Mouse (Mus musculus): ENCODE results near the gene Eomes. TPM values are rescaled to one million over a fixed set of nuclear protein-coding genes. Genes with fewer than 3 reads are reported as not detected.

Eomes gene
- polyA plus RNA-seq, 1 experiment, result 0.36 TPM

DNA sequence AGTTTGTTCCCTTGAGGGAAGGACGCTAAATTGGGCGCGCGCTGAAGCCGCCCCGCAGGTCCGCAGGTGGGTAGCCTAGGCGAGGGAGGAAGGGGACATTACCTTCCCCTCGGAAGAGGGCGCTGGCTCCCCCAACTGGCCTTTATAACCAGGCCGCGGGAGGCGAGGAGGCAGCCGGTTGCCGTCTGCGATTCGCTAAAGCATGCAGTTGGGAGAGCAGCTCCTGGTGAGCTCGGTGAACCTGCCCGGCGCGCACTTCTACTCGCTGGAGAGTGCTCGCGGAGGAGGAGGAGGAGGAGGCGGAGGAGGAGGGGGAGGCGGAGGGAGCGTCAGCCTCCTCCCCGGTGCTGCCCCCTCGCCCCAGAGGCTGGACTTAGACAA lies 436 bp downstream of the Eomes start:
- Histone ChIP-seq H3K27me3 (replicated peaks; ENCODE audit: control insufficient read depth, insufficient read depth, low read length) (0 out of 2 replicates have a peak, but pooled peaks cover 4% of the 10 kb centered on the region), H3K4me1 (ENCODE audit: control insufficient read depth, insufficient read depth, low read length) (no peaks in the 10 kb centered on the region), H3K36me3 (ENCODE audit: control insufficient read depth, insufficient read depth, low read length) (no peaks in the 10 kb centered on the region), H3K4me3 (ENCODE audit: insufficient read depth, low read depth, low read length) (peak overlapping the region; percentile 37), H3K27ac (ENCODE audit: insufficient read depth, low read depth, low read length) (no peak overlapping the region)
- 1% methylated on average over 18 of the region's 29 CpGs for WGBS
- TF ChIP-seq POLR2A (IDR thresholded peaks at IDR 0.05; ENCODE audit: low read depth, low read length) (no peak), CTCF (conservative IDR thresholded peaks at IDR 0.05; ENCODE audit: insufficient read depth, insufficient read length, low read depth, low read length) (no peak)
- peak; percentile 39 for DNase-seq

DNA sequence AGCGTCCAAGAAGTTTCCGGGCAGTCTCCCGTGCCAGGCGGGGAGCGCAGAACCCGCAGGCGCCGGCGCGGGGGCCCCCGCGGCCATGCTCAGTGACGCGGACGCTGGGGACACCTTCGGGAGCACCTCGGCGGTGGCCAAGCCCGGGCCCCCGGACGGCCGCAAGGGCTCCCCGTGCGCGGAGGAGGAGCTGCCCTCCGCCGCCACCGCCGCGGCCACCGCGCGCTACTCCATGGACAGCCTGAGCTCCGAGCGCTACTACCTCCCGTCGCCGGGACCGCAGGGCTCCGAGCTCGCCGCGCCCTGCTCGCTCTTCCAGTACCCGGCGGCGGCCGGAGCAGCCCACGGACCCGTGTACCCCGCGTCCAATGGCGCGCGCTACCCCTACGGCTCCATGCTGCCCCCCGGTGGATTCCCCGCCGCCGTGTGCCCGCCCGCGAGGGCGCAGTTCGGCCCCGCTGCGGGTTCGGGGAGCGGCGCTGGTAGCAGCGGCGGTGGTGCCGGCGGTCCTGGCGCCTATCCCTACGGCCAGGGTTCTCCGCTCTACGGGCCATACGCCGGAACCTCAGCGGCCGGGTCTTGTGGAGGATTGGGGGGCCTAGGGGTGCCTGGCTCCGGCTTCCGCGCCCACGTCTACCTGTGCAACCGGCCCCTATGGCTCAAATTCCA lies 961 bp downstream of the Eomes start:
- Histone ChIP-seq H3K36me3 (ENCODE audit: control insufficient read depth, insufficient read depth, low read length) (no peaks in the 10 kb centered on the region), H3K4me1 (ENCODE audit: control insufficient read depth, insufficient read depth, low read length) (no peaks in the 10 kb centered on the region), H3K4me3 (ENCODE audit: insufficient read depth, low read depth, low read length) (peak overlapping the region; percentile 37), H3K27ac (ENCODE audit: insufficient read depth, low read depth, low read length) (no peak overlapping the region), H3K27me3 (replicated peaks; ENCODE audit: control insufficient read depth, insufficient read depth, low read length) (0 out of 2 replicates have a peak, but pooled peaks cover 4% of the 10 kb centered on the region)
- TF ChIP-seq CTCF (conservative IDR thresholded peaks at IDR 0.05; ENCODE audit: insufficient read depth, insufficient read length, low read depth, low read length) (no peak), POLR2A (IDR thresholded peaks at IDR 0.05; ENCODE audit: low read depth, low read length) (no peak)
- WGBS, result 1% methylated on average over 87 of the region's 87 CpGs
- DNase-seq, result peak; percentile 29

- TF ChIP-seq POLR2A (IDR thresholded peaks at IDR 0.05; ENCODE audit: low read depth, low read length) (no peak), CTCF (conservative IDR thresholded peaks at IDR 0.05; ENCODE audit: insufficient read depth, insufficient read length, low read depth, low read length) (no peak)
- DNase-seq, result no peak
- Histone ChIP-seq H3K27ac (ENCODE audit: insufficient read depth, low read depth, low read length) (no peak overlapping the region), H3K4me3 (ENCODE audit: insufficient read depth, low read depth, low read length) (no peak overlapping the region), H3K4me1 (ENCODE audit: control insufficient read depth, insufficient read depth, low read length) (no peaks in the 10 kb centered on the region), H3K36me3 (ENCODE audit: control insufficient read depth, insufficient read depth, low read length) (no peaks in the 10 kb centered on the region), H3K27me3 (replicated peaks; ENCODE audit: control insufficient read depth, insufficient read depth, low read length) (0 out of 2 replicates have a peak, but pooled peaks cover 2% of the 10 kb centered on the region)
- 37% methylated on average over 23 of the region's 23 CpGs for WGBS
Measured at GRCm38 (mm10) chr9:118479508-118480291, 1.7 kb downstream of the Eomes start.

GRCm38 (mm10) chr9:118480292-118480690 lies 2.3 kb downstream of the Eomes start:
- Histone ChIP-seq H3K4me3 (ENCODE audit: insufficient read depth, low read depth, low read length) (no peak overlapping the region), H3K4me1 (ENCODE audit: control insufficient read depth, insufficient read depth, low read length) (no peaks in the 10 kb centered on the region), H3K27me3 (replicated peaks; ENCODE audit: control insufficient read depth, insufficient read depth, low read length) (0 out of 2 replicates have a peak, but pooled peaks cover 2% of the 10 kb centered on the region), H3K27ac (ENCODE audit: insufficient read depth, low read depth, low read length) (no peak overlapping the region), H3K36me3 (ENCODE audit: control insufficient read depth, insufficient read depth, low read length) (no peaks in the 10 kb centered on the region)
- no peak for DNase-seq
- TF ChIP-seq POLR2A (IDR thresholded peaks at IDR 0.05; ENCODE audit: low read depth, low read length), result no peak
- TF ChIP-seq CTCF (conservative IDR thresholded peaks at IDR 0.05; ENCODE audit: insufficient read depth, insufficient read length, low read depth, low read length), result no peak
- 31% methylated on average over 14 of the region's 14 CpGs for WGBS

- H3K36me3 ChIP-seq (ENCODE audit: control insufficient read depth, insufficient read depth, low read length), result no peaks in the 10 kb centered on the region
- H3K27me3 ChIP-seq (replicated peaks; ENCODE audit: control insufficient read depth, insufficient read depth, low read length), result peaks cover 2% of the 10 kb centered on the region; the same call in 1 of the 2 replicates
- TF ChIP-seq CTCF (conservative IDR thresholded peaks at IDR 0.05; ENCODE audit: insufficient read depth, insufficient read length, low read depth, low read length) (no peak), POLR2A (IDR thresholded peaks at IDR 0.05; ENCODE audit: low read depth, low read length) (no peak)
- H3K4me3 ChIP-seq (ENCODE audit: insufficient read depth, low read depth, low read length), result no peak overlapping the region
- no peaks in the 10 kb centered on the region for H3K4me1 ChIP-seq (ENCODE audit: control insufficient read depth, insufficient read depth, low read length)
- no peak overlapping the region for H3K27ac ChIP-seq (ENCODE audit: insufficient read depth, low read depth, low read length)
- WGBS, result 84% methylated on average over 10 of the region's 10 CpGs
- DNase-seq, result no peak
Measured at GRCm38 (mm10) chr9:118482210-118482609, 4.2 kb downstream of the Eomes start.

DNA sequence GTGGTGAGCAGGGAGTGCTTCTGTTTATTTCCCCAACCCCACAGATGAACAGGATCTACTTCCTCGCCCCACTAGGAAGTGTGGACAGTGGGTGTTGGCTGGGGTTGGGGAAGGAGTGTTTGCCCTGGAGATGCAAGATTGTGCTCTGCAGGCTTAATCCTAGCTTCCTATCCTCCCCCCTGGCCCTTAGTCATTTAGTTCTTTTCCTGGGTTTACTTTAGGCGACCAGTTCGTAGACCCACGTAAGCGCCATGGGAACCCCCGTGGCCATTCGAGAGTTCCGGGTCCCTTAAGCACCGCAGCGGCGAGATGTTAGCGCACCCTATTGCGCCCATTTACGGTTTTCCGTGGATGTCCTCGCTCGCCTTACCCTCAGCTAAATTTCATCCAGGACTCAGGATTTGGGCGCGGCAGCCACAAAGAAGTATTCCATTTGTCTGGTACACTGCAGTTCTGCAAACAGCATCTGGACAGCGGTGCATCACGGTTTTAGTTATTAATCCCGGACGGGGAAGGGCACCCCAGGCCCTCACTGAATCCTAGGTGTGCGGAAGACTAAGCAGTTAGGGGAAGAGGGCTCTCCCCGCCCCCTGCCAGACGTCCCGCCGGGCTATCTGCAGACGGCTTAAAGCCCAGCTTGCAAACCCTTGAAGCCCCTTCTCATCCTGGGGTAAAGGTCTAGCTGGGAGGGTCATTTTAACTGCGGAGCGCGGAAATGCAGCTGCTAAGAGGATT lies 8.5 kb downstream of the Eomes start:
- Histone ChIP-seq H3K36me3 (ENCODE audit: control insufficient read depth, insufficient read depth, low read length) (no peaks in the 10 kb centered on the region), H3K27me3 (replicated peaks; ENCODE audit: control insufficient read depth, insufficient read depth, low read length) (peaks cover 2% of the 10 kb centered on the region; the same call in 1 of the 2 replicates), H3K4me1 (ENCODE audit: control insufficient read depth, insufficient read depth, low read length) (peaks cover 4% of the 10 kb centered on the region; the same call in 1 of the 2 replicates), H3K27ac (ENCODE audit: insufficient read depth, low read depth, low read length) (no peak overlapping the region), H3K4me3 (ENCODE audit: insufficient read depth, low read depth, low read length) (no peak overlapping the region)
- no peak for DNase-seq
- no peak for TF ChIP-seq POLR2A (IDR thresholded peaks at IDR 0.05; ENCODE audit: low read depth, low read length)
- TF ChIP-seq CTCF (conservative IDR thresholded peaks at IDR 0.05; ENCODE audit: insufficient read depth, insufficient read length, low read depth, low read length), result no peak
- WGBS, result 16% methylated on average over 32 of the region's 32 CpGs

Measured in kidney, adult 2 months (tissue).